Mouse (Mus musculus) neural tube, embryonic 11.5 days (tissue): ENCODE data around the gene Psmd13. TPM values are rescaled to one million over a fixed set of nuclear protein-coding genes. Genes with fewer than 3 reads are reported as not detected.

Experiments used
- polyA plus RNA-seq: library from polyadenylated mRNA; unstranded; fragments of >200 nt; fragmentation: Nextera tagmentation; extraction: Ambion mirVana; gene quantifications from 2 replicates; pipeline ENCODE4 v1.2.1, GENCODE M21; 2014

Gene Psmd13
- polyA plus RNA-seq, 1 experiment from 2014 or later: 158 TPM

Other genes starting within 250 kb of the Psmd13 start
- not detected in 2 replicates for gene Olfr53, start 235.5 kb upstream of the Psmd13 start, polyA plus RNA-seq
- not detected in 2 replicates for gene Olfr539, start 222.0 kb upstream of the Psmd13 start, polyA plus RNA-seq
- gene Olfr45, start 200.0 kb upstream of the Psmd13 start, polyA plus RNA-seq: not detected in 2 replicates
- not detected in 2 replicates for gene Olfr541, start 184.7 kb upstream of the Psmd13 start, polyA plus RNA-seq
- gene Cyp2e1, start 118.2 kb upstream of the Psmd13 start, polyA plus RNA-seq: not detected in 2 replicates
- 0.22 TPM in 1 of 2 replicates, not detected in the other for gene Syce1, start 94.1 kb upstream of the Psmd13 start, polyA plus RNA-seq
- gene Zfp941, start 59.8 kb upstream of the Psmd13 start, polyA plus RNA-seq: 6.5 and 7.7 TPM in 2 replicates
- 0.34 TPM in 1 of 2 replicates, not detected in the other for gene Urah, start 47.0 kb upstream of the Psmd13 start, polyA plus RNA-seq
- gene Scgb1c1, start 36.4 kb upstream of the Psmd13 start, polyA plus RNA-seq: not detected in 2 replicates
- not detected in 2 replicates for gene Odf3, start 34.2 kb upstream of the Psmd13 start, polyA plus RNA-seq
- gene Gm45785, start 25.6 kb upstream of the Psmd13 start, polyA plus RNA-seq: not detected in 2 replicates
- 73.3 and 82.2 TPM in 2 replicates for gene Ric8a, start 25.0 kb upstream of the Psmd13 start, polyA plus RNA-seq
- 27.4 and 31.1 TPM in 2 replicates for gene Bet1l, start 24.4 kb upstream of the Psmd13 start, polyA plus RNA-seq
- gene Sirt3, start 341 bp downstream of the Psmd13 start, polyA plus RNA-seq: 22.4 and 26.0 TPM in 2 replicates
- 0.81 and 4.2 TPM in 2 replicates for gene Cox8b, start 18.5 kb downstream of the Psmd13 start, polyA plus RNA-seq
- gene Nlrp6, start 38.9 kb downstream of the Psmd13 start, polyA plus RNA-seq: 0.15 and 0.20 TPM in 2 replicates
- 13.3 and 15.8 TPM in 2 replicates for gene Pgghg, start 59.4 kb downstream of the Psmd13 start, polyA plus RNA-seq
- gene Ifitm5, start 68.3 kb downstream of the Psmd13 start, polyA plus RNA-seq: 1.2 and 1.4 TPM in 2 replicates
- 0.69 TPM in 1 of 2 replicates, not detected in the other for gene Gm45717, start 74.0 kb downstream of the Psmd13 start, polyA plus RNA-seq
- gene Ifitm2, start 74.0 kb downstream of the Psmd13 start, polyA plus RNA-seq: 383 and 395 TPM in 2 replicates
- gene Ifitm1, start 85.3 kb downstream of the Psmd13 start, polyA plus RNA-seq: 8.3 and 12.5 TPM in 2 replicates
- gene Ifitm3, start 128.8 kb downstream of the Psmd13 start, polyA plus RNA-seq: 20.1 and 21.0 TPM in 2 replicates
- gene Ifitm6, start 136.0 kb downstream of the Psmd13 start, polyA plus RNA-seq: not detected in 2 replicates
- not detected in 2 replicates for gene Gm17387, start 147.2 kb downstream of the Psmd13 start, polyA plus RNA-seq
- 14.5 and 17.1 TPM in 2 replicates for gene B4galnt4, start 179.1 kb downstream of the Psmd13 start, polyA plus RNA-seq
- 2.3 and 2.7 TPM in 2 replicates for gene Pkp3, start 196.2 kb downstream of the Psmd13 start, polyA plus RNA-seq
- 2.4 and 3.1 TPM in 2 replicates for gene Sigirr, start 218.6 kb downstream of the Psmd13 start, polyA plus RNA-seq
- gene Ano9, start 235.8 kb downstream of the Psmd13 start, polyA plus RNA-seq: 0.09 TPM in 1 of 2 replicates, not detected in the other
- gene Ptdss2, start 240.4 kb downstream of the Psmd13 start, polyA plus RNA-seq: 69.0 and 69.5 TPM in 2 replicates